Mouse (Mus musculus): ENCODE measurements around the gene Ptgir.

The Ptgir gene

DNA sequence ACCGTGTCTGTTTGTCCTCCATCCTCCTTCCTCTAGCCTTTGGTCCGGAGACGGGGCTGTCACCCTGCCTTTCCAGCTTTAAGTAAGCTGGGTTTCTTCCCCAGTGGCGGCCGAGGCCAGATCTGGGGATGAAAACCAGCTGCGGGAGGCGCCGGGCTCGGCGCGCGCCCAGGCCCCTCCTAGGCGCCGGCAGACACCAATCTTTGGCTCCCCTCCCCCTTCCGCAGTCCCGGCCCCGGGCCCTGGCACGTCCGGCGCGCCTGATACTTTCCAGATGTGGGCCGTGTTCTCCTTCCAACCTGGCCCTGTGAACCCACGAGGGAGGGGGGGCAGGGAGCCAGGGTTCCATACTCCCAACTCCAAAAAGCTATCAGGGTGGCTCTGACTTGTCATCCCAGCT is 15.3 kb upstream of the Ptgir start:
- in situ Hi-C loops (cut with MboI, MseI), result no loop called here

DNA sequence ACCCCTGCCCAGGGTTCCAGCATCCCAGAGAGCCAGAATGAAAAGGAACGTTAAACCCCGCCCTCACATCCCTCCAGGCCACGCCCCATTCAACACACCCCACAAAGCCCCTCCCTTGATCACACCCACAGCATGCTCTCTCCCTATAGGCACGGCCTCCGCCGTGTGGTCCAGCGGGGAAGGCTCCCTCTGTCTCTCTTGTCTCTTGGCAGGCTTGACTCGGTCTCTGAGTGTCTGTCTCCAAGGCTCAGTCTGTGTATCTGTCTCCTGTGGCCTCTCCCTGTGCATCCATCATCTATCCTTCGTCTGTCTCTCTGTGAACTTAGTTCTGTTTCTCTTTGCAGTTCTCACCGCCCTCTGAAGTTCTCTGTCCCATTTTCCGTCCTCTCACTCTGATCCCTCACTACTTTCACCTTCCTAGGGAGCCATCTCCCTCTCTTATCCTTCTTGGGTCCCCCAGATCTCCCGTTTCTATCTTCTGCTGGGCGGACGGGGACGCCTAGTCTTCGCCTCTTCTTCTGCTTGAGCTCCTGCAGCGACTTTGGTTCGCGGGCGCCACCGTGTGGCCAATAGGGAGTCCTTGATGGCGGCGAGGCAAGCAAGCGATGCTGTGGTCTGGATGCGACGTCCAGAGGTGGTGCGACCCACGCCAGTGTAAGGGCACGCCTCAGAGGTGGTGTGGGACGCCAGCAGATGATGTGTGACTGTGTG is 14.5 kb upstream of the Ptgir start, which contains the start of gene Gng8:
Gene Gng8, plus strand, starts transcription at position 146 of the 711 bp plus-strand sequence.
- in situ Hi-C loops (cut with MboI, MseI), result no loop called here

DNA sequence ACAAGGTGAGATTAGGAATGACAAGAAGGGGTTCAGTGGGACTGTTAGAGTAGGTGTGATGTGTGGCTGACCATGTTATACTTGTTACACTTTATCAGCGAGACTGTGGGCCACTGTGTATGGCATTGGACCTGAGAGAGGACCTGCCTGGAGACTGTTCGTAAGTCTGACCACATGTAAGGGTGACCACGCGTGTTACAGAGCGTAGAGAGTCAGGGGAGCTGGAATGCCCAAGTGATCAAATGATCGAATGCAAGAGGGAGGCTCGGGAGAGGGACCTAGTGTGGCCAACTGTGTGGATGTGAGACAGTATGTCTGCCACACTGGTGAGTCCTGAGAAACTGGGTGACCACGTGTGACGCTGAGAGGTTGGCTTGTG is 13.9 kb upstream of the Ptgir start:
- in situ Hi-C loops (cut with MboI, MseI), result no loop called here

DNA sequence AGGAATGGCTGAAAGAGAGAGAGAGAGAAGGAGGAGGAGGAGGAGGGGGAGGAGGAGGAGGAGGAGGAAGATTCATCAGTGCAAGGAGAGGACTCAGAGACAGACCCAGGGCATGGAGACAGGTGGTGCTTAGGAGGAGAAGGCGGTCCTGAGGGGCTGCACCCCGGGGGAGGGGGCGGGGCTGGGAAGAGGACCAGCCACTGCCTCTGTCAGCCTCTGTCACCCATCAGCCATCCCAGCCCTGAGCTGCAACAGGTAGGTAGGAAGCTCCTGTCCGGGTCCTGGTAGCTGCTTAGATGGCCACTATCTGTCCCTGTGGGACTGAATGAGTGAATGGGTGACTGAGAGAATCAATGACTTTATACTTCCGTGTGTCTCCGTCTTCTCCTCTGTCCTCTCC is 12.7 kb upstream of the Ptgir start:
- in situ Hi-C loops (cut with MboI, MseI), result no loop called here

DNA sequence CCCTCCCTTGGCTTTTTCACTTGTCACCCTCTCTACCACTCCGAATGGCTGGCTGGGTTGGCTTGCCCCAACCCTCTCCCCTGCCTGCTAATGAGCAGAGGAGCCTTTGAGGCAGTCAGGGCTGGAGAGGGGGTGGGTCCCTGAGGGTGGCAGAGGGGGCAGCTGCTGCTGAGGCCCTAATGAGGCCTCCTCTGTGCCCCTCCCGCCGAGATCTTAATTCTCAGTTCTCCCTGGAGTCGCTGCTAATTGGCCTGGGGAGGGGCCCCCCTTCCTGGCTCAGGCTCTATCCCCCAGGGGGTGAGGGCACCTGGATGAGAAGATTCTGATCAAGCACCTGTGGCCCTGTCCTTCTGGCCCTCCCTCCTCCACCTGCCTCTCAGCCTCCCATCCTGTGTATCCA is 12.0 kb upstream of the Ptgir start:
- in situ Hi-C loops (cut with MboI, MseI), result no loop called here

DNA sequence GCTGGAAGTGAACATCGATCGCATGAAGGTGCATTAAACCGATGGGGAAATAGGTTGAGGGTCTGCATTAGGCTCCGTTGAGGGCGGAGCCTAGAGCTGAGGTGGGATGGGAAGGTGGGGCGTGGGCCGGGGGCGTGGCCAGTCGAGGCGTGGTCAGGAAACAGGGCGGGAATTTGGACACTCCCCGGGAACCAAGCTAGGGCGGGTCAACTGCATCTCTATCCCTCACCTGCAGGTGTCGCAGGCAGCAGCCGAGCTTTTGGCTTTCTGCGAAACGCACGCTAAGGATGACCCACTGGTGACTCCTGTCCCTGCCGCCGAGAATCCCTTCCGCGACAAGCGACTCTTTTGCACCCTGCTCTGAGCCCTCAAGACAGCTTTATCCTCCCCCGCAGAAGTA is 11.3 kb upstream of the Ptgir start:
- in situ Hi-C loops (cut with MboI, MseI), result no loop called here

DNA sequence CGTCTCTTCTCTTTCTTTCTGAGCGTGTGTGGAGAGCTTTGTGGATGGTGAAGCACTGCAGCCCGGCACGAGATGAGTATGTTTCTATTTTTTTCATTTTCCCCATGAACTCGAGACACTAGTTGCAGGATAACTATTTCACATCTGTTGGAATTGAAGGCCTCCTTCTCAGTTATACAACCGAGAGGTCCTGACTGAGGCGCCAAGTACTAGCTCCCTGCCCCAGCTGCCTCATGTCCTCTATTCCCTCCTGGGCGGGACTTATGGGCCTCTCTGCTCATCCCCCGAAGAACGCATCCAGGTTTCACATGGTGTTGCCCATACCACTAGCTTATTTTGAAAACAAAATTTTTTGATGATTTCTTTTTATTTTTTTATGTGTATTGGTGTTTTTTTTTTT is 10.8 kb upstream of the Ptgir start:
- in situ Hi-C loops (cut with MboI, MseI), result no loop called here

DNA sequence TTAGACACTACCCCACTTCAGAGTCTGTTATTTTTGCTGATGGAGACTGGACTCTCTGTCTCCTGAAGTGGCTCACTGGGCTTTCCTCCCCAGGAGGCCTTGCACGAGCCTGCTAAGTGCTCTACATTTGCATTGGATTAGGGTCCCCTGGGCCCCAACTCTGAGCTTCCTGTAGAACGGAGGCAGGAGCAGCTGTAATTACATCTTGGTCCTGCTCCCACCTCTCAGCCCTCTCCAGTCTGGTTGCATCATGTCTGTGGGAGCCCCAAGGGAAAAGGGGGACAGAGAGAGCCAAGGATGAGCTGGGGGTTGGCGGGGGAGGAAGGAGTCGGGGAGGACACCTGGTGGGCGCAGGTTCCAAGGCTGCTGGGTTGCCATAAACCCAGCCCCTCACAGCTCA is 5.8 kb upstream of the Ptgir start:
- in situ Hi-C loops (cut with MboI, MseI), result loop anchor here in 1 of 2 experiments (5.0 kb wide), 1 partner anchor 33 kb away; no protein-coding TSS in a partner anchor

DNA sequence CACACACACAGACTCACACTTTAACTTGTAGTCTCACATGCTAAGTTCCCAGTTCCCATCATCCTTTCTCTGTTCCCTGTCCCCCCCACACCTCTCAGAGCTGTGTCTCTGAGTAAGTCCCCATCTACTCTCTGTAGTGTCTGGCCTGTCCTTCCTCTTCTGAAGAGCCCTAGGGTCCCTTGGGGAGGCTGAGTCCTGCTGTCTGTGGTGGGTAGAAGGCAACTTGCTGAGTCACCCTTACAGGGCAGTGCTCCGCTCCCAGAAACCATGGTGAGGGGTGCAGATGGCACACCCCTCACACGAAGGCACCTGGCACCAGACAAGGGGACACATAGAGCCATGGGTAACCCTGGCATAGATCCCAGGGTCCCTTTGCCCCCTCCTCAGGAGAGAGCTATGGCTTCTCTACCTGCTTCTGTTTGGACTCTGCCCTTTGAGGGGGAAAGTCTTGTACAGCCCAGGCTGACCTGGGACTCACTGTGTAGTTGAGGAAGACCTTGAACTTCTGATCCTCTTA is 2.8 kb upstream of the Ptgir start:
- in situ Hi-C loops (cut with MboI, MseI), result loop anchor here in 1 of 2 experiments (5.0 kb wide), 1 partner anchor 36 kb away; no protein-coding TSS in a partner anchor

DNA sequence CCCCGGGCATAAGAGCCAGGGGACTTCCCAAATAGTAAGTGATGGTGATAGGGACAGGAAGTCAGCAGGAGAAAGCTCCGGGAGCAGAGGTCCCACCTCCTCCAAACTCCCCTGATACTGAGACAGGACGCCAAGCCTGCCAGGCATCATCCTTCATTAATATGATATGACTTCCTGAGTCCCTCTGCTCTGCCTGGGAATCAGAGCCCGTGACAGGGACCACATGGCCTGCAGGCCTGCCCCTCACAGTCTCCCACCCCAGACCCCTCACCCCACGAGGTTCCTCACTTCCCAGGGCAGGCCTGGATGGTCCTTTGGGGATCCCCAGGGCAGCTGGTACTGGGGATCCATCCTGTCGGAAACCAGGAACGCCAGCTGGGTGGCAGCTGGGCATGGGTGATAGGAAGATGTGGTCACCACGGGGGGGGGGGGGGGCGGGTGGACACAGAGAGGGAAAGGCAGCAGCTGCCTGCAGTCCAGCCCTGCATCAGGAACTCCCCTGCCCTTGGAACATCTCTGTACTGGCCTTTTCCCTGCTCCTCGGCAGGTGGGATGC is 2.1 kb upstream of the Ptgir start:
- in situ Hi-C loops (cut with MboI, MseI), result loop anchor here in 1 of 2 experiments (5.0 kb wide), 1 partner anchor 37 kb away; no protein-coding TSS in a partner anchor

DNA sequence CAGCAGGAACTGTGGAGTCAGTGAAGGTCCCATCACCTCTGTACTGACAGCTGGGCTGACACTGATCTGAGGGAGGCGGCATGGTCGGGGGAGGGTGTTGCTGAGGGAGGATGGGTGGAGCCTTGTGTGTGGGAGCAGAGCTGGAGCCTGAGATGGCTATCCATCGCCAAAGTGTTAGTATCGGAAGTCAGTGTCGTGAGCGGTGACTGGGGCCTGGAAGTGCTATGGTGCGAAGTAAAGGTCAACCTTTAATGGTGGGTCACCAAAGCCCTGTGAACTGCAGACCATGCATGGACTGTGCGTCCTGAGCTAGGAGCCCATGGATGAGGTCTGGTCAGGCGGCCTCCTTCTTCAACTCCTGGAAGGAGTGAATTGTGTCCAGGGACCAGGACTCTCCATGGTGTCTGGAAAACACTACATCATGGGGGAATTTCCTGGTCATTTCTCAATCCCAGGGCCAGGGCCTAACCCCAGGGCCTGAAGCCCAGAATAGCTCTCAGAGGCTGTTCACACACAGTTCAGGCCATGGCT is 734 bp upstream of the Ptgir start:
- in situ Hi-C loops (cut with MboI, MseI), result no loop called here

DNA sequence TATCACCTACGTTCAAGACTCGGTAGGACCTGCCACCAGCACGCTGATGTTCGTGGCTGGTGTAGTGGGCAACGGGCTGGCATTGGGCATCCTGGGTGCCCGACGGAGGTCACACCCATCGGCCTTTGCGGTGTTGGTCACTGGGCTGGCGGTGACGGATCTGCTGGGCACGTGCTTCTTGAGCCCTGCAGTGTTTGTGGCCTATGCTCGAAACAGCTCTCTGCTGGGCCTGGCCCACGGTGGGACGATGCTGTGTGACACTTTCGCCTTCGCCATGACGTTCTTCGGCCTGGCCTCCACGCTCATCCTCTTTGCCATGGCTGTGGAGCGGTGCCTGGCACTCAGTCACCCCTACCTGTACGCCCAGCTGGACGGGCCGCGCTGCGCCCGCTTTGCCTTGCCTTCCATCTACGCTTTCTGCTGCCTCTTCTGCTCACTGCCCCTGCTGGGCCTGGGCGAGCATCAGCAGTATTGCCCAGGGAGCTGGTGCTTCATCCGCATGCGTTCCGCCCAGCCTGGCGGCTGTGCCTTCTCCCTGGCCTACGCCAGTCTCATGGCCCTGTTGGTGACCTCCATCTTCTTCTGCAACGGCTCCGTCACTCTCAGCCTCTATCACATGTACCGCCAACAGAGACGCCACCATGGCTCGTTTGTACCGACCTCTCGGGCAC is 734 bp downstream of the Ptgir start:
- in situ Hi-C loops (cut with MboI, MseI), result no loop called here

DNA sequence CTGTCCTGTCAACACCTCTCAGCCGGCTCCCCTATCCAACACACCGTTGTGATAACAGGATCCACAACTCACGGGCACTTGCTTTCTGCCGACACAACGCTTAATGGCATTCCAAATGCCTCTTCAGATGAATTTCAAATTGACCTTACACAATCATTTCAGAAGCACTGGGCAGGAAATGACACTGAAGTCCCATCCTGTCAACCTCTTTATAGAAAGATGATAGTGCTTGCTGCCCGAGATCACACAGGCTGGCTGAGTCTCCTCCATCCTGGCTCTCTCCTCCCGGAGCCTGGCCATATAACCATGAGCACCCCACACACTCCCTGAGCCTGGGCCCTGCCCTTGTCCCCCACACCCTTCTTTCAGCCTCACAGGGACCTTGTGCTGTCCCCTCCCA is 1.6 kb downstream of the Ptgir start:
- in situ Hi-C loops (cut with MboI, MseI), result no loop called here

DNA sequence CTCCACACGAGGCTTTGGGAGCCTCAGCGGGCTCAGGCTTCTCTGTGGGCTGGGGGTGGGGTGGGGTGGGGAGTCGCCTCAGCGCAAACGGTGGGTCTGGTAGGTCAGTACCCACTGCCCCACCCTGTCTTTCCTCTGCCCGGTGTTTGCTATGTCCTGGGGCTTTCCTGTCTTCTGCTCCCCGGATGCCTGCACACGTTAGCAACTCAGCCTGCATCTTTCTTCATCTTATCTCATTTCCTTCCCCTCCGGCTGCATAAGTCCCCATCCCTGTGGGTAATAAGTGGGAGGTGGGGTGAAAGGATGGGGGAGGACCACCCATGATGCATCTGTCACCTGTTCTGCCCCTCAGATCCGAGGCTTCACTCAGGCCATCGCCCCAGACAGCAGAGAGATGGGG is 2.1 kb downstream of the Ptgir start:
- in situ Hi-C loops (cut with MboI, MseI), result no loop called here

DNA sequence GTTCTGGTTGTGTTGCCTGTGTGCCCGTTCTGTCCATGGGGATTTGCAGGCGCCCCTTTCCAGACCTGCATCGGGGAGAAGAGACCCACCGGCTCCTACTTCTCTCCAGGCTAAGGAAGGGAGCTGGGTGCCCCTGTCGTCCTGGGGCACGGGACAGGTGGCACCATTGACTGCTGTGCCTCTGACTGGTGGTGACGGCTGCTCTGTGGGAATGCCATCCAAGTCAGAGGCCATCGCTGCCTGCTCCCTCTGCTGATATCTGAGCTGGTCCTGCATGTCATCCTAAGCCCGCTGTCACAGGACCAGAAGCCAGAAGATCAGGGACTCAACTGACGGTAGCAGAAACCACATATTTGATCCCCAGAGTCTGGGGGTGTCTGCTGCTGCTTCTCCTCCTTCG is 2.6 kb downstream of the Ptgir start:
- in situ Hi-C loops (cut with MboI, MseI), result no loop called here

DNA sequence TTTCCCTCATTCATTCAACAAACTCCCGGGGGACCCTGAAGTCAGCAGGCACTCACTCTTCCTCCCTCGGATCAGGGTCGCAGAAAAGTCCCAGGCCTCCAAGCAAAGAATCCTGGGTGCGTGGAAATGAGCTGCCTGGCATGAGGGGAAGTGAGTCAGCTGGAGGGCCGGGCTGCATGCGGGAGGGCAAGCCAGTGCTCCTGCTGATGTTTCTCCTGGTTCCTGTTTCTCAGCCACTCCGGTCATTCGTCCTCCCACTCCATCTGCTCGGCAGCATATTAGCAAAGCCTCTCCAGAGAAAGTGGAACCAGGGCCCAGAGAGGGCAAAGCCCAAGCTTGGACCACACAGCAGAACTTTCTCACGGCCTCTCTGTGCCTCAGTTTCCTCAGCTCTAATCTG is 3.6 kb downstream of the Ptgir start:
- in situ Hi-C loops (cut with MboI, MseI), result no loop called here

DNA sequence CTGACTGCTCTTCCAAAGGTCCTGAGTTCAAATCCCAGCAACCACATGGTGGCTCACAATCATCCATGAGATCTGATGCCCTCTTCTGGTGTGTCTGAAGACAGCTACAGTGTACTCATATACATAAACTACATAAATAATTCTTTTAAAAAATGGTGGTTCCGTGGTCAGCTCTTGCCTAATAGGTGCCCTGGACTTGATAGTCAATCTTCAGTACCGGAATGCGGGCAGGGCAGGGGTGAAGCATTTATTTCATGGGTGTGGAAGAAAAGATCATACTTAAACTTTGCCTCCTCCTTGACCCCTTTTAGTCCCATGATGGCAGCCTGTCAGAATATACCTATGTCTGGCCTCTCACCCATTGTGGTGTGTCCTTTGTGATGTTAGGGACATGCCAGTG is 5.6 kb downstream of the Ptgir start:
- in situ Hi-C loops (cut with MboI, MseI), result no loop called here

DNA sequence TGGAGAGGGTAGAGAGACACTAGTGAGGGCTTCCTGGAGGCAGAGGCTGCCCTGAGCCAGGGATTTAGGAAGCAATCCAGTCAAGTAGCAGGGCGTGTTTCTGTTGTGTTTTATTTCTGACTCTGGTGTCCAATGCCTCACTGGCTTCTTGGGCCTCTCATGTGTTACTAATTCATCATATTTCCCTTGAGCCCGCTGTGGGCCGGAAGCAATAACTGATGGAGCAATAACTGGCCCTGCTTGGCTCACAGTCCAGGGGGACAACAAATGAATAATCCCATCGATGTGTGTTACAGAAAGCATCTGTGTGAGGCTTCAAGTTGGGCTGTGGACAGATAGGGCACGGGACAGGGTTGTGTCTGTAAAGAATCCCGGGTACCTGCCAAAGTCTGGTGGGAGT is 6.1 kb downstream of the Ptgir start:
- in situ Hi-C loops (cut with MboI, MseI), result no loop called here

DNA sequence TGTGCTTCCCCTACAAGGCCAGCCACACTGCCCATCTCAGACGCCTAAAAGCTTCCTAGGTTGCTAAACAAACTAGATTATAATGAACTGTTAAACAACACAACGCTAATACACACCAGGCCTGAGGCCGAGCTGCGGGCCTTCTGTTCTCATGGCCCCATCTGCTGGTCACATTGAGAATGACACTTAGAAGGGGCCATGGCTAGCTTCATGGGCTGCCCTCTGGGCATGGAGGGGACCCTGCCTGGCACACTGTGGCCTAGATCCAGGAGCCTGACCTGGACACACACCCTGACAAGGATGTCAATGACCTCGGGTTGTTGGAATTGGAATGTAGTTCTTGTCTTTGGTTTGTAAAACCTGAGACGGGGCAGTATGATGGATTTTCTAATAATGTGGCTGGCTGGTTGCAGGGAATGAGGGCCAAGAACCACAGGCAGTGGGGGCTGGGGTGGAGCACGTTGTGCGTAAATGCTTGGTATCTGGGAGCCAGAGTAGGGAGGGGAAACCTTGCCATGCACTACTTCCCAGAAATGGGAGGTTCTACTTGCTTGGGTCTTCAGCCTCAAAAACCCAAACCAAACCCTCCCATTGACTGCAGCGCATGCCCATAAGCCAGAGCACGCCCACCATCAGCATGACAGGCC is 7.6 kb downstream of the Ptgir start:
- in situ Hi-C loops (cut with MboI, MseI), result no loop called here

DNA sequence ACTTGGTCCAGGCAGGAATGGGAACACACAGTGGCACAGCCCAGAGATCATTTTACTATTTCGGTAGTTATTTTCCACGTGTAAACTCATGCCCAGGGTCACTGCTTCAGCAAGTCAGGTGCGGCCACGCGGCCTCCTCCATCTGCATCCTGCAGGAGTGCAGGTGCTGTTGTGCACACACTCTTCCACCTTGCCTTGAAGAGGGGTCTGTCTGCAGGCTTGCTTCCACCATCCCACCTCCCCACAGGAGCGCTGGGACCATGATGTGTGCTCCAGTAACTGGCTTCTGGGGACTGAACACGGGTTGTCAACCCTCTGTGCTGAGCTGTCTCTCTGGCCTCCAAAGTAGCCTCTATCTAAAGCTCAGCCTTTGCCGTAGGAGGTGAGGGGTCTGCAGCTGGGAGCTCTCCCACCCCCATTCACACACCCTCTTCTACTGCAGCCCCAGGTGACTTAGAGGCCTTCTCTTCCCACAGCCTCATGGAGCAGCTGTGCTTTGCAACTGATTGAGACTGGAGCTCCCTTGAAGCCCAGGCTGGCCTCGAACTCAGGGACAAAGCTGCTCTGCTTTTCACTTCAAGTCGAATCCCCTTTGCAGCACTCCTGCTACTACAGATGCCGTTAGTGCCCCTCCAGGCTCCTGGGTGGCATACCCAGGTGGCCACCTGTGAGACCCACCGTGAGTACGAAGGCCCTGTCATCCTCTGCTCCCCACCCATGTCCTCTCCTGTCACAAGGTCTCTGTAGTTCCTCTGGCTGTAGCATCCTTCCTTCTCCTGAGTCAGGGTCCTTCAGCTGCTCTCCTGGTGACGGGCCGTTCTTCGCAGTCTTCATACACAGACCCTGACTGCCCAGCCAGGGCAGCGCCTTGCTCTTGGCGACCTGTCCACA is 8.4 kb downstream of the Ptgir start:
- in situ Hi-C loops (cut with MboI, MseI), result no loop called here
